Mouse (Mus musculus): ENCODE measurements at regions not wholly inside any gene's neighbourhood (a gene's known extent, or its start where the extent isn't known, plus 50 kb on each side); places are given as distances from the start of the nearest gene placed in this dataset.

DNA sequence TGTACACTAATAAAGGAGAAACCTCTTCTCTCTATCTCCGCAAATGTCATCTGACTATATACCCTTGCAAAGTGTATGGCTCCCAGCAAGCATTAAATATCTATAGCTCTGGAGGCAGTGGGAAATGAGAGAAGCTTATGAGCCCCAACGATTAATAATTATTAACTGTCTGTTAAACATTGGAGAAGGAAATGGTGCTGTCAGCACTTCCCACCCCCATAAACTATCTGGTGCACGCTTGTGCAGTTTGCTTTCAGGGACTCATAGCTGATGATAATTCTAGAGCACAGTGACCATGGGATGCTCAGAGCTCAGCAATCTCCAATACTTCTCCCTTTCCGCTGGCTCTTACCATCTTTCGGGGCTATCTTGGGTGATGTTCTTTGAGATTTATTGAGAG is 541.2 kb downstream of the Grxcr1 start:
- no peak for DNase-seq (ENCODE audit: low spot score in 2 of 2)
- intact Hi-C loops (cut with DNase I), result no loop called here

DNA sequence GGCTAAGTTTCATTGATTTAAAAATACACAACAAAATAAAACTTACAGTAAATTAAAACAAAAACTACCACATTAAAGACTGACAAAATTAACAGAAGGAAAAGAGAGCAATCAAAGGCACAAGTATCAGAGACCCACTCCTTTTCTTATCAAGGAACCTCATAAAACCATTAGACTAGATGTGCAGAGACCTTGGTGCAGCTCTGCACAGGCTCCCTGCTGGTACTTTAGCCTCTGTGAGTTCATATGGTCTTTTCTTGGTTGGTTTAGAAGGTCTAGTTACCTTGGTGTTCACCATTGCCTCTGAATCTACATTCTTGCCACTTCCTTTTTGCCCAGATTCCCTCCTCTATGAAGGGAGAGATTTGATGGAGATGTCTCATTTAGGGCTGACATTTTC is 544.2 kb downstream of the Grxcr1 start:
- no peak for DNase-seq (ENCODE audit: low spot score in 2 of 2)
- intact Hi-C loops (cut with DNase I), result no loop called here

DNA sequence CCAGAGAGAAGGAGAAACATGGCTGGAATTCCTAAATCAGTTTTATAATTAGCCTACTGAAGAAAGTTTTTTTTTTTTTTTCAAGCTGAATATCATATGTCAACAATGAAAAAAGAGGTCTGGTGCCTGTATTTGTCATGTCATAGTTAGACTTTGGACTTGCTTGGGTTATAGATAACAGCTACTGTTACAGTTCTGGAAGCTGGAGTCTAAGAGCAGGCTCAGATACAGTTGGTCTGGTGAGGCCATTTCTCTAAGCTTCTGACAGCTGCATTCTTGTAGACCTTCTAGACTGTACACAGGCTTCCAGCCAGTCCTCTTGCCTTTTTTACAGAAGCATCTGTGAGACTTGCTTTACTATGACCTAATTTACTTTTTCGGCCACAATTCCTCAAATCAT is 546.9 kb downstream of the Grxcr1 start:
- intact Hi-C loops (cut with DNase I), result no loop called here
- no peak for DNase-seq (ENCODE audit: low spot score in 2 of 2)

DNA sequence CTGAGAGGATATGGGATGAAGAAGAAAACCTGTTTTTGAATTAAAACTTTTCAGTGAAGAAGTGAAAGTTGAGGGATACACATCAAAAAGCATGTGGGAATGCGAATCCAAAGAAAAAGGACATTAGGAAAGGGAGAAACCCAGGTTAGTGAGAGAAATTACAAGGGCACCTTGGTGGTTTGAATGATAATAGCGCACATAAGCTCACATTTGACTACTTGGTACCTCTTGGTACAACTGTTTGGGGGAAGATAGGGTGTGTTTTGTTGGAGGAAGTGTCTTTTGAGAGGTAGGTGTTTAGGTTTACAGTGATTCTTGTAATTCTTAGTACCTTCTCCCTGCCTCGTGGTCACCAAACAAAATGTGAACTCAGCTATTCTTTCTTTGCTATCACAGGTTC is 560.8 kb downstream of the Grxcr1 start:
- no peak for DNase-seq (ENCODE audit: low spot score in 2 of 2)
- intact Hi-C loops (cut with DNase I), result no loop called here

DNA sequence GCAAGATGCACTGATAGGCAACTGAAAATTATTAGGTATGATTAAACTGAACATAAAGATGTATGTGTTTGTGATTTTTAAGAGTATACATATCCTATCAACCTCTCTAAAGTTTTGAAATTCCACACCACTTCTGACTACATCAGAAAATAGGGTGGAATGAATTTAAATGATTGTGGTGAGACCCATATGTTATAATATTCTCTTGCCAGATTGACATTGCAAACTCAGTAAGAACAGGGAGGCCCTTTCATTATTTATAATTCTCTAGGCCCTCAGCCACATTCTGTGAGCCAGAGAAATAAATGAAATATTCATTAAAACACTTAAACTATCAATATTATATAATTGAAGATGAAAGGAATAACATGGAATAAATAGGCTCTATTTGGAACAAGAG is 586.8 kb downstream of the Grxcr1 start:
- no peak for DNase-seq (ENCODE audit: low spot score in 2 of 2)
- intact Hi-C loops (cut with DNase I), result no loop called here

DNA sequence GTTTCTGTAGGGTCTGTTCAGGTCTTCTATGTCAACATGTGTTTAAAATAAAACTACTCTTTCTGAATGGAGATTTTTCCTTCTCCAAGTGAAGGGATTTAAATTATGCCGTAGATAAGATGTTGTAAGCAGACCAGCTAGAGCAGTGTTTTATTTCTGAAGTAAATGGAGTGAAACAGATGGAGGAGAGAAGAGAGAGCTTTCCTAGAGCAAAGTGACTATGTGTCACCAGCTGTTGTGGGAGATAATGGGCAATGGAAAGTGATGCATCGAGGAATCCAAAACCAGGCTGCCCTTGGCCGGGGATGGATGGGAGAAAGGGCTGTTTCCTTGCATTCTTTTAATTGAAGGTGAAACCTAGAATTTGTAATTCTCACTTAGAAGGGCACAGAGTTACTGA is 603.8 kb downstream of the Grxcr1 start:
- peak in 1 of 2 experiments; percentile 3 for DNase-seq (ENCODE audit: low spot score in 2 of 2)
- intact Hi-C loops (cut with DNase I), result no loop called here

DNA sequence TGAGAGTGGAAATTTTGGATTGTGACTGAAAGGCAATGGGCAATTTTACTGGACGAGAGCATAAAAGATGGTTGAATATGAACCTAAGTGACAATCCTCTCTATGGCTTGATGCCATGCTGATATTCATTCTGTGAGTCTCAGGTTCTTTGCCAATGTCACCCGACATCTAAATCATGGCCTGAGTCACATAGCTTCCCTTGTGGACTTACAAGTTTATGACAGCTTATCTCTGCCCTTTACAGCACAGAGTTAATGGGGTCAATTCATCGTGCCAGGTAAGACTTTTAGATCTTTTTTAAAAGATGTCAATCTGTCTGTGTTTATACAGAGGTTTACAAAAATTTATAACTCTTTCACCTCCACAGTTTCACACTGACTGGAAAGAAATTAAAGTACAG is 641.2 kb downstream of the Grxcr1 start:
- no peak for DNase-seq (ENCODE audit: low spot score in 2 of 2)
- intact Hi-C loops (cut with DNase I), result no loop called here

DNA sequence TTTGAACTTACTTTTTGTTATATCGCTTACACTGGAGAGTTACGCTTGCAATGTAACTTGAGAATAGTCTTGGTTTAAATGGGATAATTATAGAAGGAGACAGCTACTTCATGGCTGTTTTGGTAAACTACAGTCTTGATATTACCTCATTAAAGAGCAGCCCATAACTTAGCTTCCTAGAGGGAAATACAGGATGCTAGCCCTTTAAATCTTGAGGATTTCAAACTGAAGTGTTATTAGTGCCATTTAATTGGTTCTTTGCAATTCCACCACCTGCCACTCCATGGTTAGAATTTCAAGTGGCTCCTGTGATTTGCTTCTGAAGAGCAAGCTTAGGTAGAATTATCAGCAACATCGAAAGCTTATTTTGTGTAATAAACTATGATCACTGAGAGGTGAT is 640.1 kb downstream of the Kctd8 start:
- intact Hi-C loops (cut with DNase I), result no loop called here
- DNase-seq (ENCODE audit: low spot score in 2 of 2), result no peak

DNA sequence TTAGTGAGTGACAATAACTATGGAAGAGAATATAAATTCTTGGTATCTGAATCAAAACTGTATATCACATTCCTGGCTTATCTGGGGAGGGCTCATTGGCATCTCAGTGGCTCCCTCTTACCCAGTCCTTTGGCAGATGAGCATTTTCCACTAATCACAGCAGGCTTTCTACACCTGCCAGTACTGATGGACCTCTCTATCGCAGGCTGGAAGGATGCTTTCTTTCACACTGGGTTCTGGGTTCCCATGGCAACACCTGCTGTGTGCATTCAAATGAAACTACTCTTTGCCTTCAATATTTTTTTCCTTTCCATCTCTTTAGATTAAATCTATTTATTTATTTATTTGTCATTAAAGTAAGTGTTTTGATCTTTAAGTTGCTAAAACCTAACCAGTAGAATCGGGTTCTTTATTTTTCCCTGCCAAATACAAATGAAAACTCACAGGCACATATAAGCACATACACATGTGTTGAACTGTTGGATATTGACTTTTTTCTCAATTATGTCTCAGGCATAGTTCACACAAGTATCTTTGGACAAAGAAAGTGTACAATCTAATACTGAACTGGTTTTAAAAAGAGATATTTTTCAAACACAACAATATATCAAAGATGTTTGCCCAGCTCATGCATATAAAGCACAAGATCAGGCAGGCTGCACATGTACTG is 635.9 kb downstream of the Kctd8 start:
- DNase-seq (ENCODE audit: low spot score in 2 of 2), result no peak
- intact Hi-C loops (cut with DNase I), result no loop called here

DNA sequence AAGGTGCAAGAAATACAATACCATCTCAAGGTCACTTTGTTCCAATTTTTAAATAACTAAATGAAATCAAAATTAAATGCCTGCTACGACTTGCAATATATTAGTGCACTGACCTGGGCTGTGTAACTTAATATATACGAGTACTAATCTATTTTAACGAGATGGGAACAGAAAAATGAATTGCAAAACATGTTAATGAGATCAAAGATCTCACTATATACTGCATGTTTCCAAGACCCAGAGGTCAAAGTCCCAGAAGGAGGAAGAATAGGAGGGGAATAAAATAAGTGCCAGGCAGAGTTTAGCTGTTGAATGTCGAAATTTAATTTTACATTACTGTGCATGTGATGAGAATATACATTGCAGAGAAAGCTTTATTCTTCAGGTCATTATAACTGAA is 614.7 kb downstream of the Kctd8 start:
- intact Hi-C loops (cut with DNase I), result no loop called here
- DNase-seq (ENCODE audit: low spot score in 2 of 2), result no peak

DNA sequence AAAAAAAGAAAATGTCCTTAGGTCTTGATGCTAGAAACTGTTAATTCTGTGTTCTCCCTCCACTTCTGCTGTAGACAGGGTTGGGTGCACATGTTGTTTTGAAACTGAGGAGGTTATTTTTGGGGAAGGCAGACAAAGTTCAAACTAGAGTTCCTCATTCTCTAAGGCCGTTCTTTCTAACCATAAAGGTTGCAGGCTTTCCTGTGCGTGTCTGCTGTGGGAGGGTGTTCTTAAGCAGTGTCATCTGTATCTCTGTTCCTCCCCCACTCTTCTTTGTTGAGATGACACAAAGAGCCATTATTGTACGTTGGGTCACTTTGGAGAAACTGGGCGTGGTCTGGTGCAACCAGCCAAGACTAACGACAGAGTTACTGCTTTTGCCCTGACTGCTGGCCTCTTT is 606.3 kb downstream of the Kctd8 start:
- intact Hi-C loops (cut with DNase I), result no loop called here
- no peak for DNase-seq (ENCODE audit: low spot score in 2 of 2)

DNA sequence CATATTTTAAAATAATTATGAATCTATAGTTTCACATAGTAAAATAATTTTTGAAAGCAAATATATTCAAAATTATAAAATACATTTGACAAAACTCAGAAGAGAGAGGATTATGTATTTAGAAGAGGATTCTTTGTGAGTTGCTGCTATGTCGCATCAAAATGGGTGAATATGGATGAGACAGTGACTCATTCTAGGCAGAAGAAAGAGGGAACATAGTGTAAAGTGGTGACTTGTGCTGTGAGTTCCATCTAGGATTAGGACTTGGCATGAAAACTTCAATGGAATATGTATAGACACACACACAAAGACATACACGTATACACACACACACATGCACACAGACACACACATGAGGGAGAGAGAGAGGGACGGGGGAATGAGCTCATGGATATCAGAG is 591.0 kb downstream of the Kctd8 start:
- intact Hi-C loops (cut with DNase I), result no loop called here
- no peak for DNase-seq (ENCODE audit: low spot score in 2 of 2)

DNA sequence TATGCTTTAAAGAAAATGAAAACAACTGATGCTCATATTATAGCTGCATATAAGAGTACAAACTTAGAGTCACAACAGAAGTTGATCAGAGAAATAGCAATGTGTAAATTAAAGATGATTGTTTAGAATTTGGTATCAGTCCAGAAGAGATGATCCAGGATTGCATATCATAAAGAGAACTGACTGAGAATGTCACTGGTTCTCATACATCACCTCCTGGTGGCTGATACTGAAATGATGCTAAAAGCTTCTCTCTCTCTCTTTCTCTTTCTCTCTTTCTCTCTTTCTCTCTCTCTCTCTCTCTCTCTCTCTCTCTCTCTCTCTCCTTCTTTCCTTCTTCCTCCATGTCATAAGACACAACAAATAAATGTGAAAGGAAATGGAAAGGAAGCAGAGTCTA is 588.5 kb downstream of the Kctd8 start:
- intact Hi-C loops (cut with DNase I), result no loop called here
- DNase-seq (ENCODE audit: low spot score in 2 of 2), result no peak
